Mouse (Mus musculus) liver, adult 2 months (tissue): Measurements from ENCODE around the gene Dlgap5. TPM values are rescaled to one million over a fixed set of nuclear protein-coding genes. Genes with fewer than 3 reads are reported as not detected.

ENCODE experiments used
- DNase-seq: peaks from one replicate; pipeline ENCODE4 v3.0.0-alpha.2; 2011; ENCODE audit warnings: low read depth, low spot score; ENCODE audit errors: extremely low read depth
- H3K27ac ChIP-seq: fragments of 200-500 bp; replicated peaks from 2 replicates; pipeline ENCODE4 v1.5.1; 2012; ENCODE audit warnings: low read depth, mild to moderate bottlenecking, control low read depth, inconsistent platforms, low read length; ENCODE audit not compliant: insufficient read depth
- H3K27me3 ChIP-seq: fragments of 200-500 bp; 2 replicates; pipeline ENCODE4 v1.6.1; 2012; ENCODE audit warnings: mild to moderate bottlenecking, moderate library complexity, low read length, inconsistent platforms; ENCODE audit not compliant: control insufficient read depth, insufficient read depth
- H3K36me3 ChIP-seq: fragments of 200-500 bp; 2 replicates; pipeline ENCODE4 v1.6.1; 2012; ENCODE audit warnings: low read length, inconsistent platforms; ENCODE audit not compliant: control insufficient read depth, insufficient read depth
- H3K4me1 ChIP-seq: fragments of 200-500 bp; 2 replicates; pipeline ENCODE4 v1.6.1; 2011; ENCODE audit warnings: low read length; ENCODE audit not compliant: control insufficient read depth, insufficient read depth
- H3K4me3 ChIP-seq: fragments of 200-500 bp; 2 replicates; pipeline ENCODE4 v1.5.1; 2011; ENCODE audit warnings: low read depth, mild to moderate bottlenecking, control low read depth, low read length, moderate library complexity; ENCODE audit not compliant: insufficient read depth
- H3K79me2 ChIP-seq: fragments of 200-500 bp; 2 replicates; pipeline ENCODE4 v1.6.1; 2012; ENCODE audit warnings: inconsistent platforms, mild to moderate bottlenecking, low read length, moderate library complexity; ENCODE audit not compliant: control insufficient read depth, insufficient read depth
- H3K9ac ChIP-seq: fragments of 200-500 bp; 2 replicates; pipeline ENCODE4 v1.6.1; 2012; ENCODE audit warnings: low read depth, mild to moderate bottlenecking, control low read depth, inconsistent platforms, low read length
- CTCF ChIP-seq: fragments of 200-500 bp; IDR thresholded peaks from 2 replicates; pipeline ENCODE4 v1.5.1; 2011; ENCODE audit warnings: low read depth, low read length, control low read depth
- POLR2A ChIP-seq: fragments of 200-500 bp; IDR thresholded peaks from 2 replicates; pipeline ENCODE4 v1.6.1; 2011; ENCODE audit warnings: low read length, control low read depth; ENCODE audit not compliant: insufficient read depth; ENCODE audit errors: extremely low read depth
- WGBS: fragments of 180-500 bp; shearing (Covaris S2); methylation state at CpG from one replicate; pipeline ENCODE4 v1.1.7; 2018; 5-methylcytosine and 5-hydroxymethylcytosine counted together
- polyA plus RNA-seq: library from polyadenylated mRNA; depleted of rRNA; stranded (reverse); fragments of >200 nt; gene quantifications from 2 replicates; pipeline ENCODE4 v1.2.3, GENCODE M21; 2012
- total RNA-seq: library from RNA; depleted of rRNA; stranded (reverse); fragments of >200 nt; gene quantifications from 2 replicates; pipeline ENCODE4 v1.2.3, GENCODE M21; 2014

Dlgap5 gene
- total and polyA plus RNA-seq, 2 experiments = 0.04 to 0.74 TPM

GRCm38 (mm10) chr14:47373728-47374678, 44.2 kb downstream of the Dlgap5 start:
- Histone ChIP-seq H3K27me3 (peaks cover 9% of the 10 kb centered on the region; the same call in 1 of the 2 replicates), H3K4me3 (peak overlapping the region; percentile 37), H3K27ac (peak overlapping the region; percentile 24; the same call in 1 of the 2 replicates), H3K79me2 (no peaks in the 10 kb centered on the region), H3K4me1 (no peaks in the 10 kb centered on the region), H3K36me3 (no peaks in the 10 kb centered on the region), H3K9ac (peak overlapping the region; percentile 45; the same call in 1 of the 2 replicates)
- WGBS = 17% methylated on average over 49 of the region's 49 CpGs
- DNase-seq = peak; percentile 41
- TF ChIP-seq POLR2A (no peak), CTCF (no peak)

- H3K79me2 ChIP-seq = no peaks in the 10 kb centered on the region
- no peak overlapping the region for H3K4me3 ChIP-seq
- no peaks in the 10 kb centered on the region for H3K36me3 ChIP-seq
- no peak for DNase-seq
- TF ChIP-seq CTCF = no peak
- TF ChIP-seq POLR2A = no peak
- WGBS = 79% methylated on average over 6 of the region's 6 CpGs
- H3K9ac ChIP-seq = no peak overlapping the region
- no peak overlapping the region for H3K27ac ChIP-seq
- peaks cover 9% of the 10 kb centered on the region; the same call in 1 of the 2 replicates for H3K27me3 ChIP-seq
- no peaks in the 10 kb centered on the region for H3K4me1 ChIP-seq
Observed at GRCm38 (mm10) chr14:47371689-47372088, 46.5 kb downstream of the Dlgap5 start.

- Histone ChIP-seq H3K36me3 (no peaks in the 10 kb centered on the region), H3K4me1 (no peaks in the 10 kb centered on the region), H3K4me3 (no peak overlapping the region), H3K79me2 (no peaks in the 10 kb centered on the region), H3K27me3 (peaks cover 9% of the 10 kb centered on the region; the same call in 1 of the 2 replicates), H3K9ac (no peak overlapping the region), H3K27ac (no peak overlapping the region)
- 87% methylated on average over 3 of the region's 3 CpGs for WGBS
- no peak for DNase-seq
- TF ChIP-seq POLR2A = no peak
- no peak for TF ChIP-seq CTCF
Observed at GRCm38 (mm10) chr14:47370790-47371189, 47.4 kb downstream of the Dlgap5 start.

- TF ChIP-seq POLR2A (no peak), CTCF (no peak)
- no peak for DNase-seq
Observed at GRCm38 (mm10) chr14:47369741-47370140, 48.5 kb downstream of the Dlgap5 start.

GRCm38 (mm10) chr14:47367461-47367860, 50.7 kb downstream of the Dlgap5 start, which contains the start of gene Lgals3:
Gene Lgals3 (plus strand): TSS chr14:47367751.
- H3K27me3 ChIP-seq = no peaks in the 10 kb centered on the region
- no peak within 1 kb of the TSS for H3K4me3 ChIP-seq
- TF ChIP-seq CTCF = no peak
- no peak for TF ChIP-seq POLR2A
- 68% methylated on average over 9 of the region's 9 CpGs for WGBS
- H3K36me3 ChIP-seq = no peaks in the 10 kb centered on the region
- no peak within 1 kb of the TSS for H3K27ac ChIP-seq
- no peaks in the 10 kb centered on the region; the same call in 1 of the 2 replicates for H3K4me1 ChIP-seq
- no peak within 1 kb of the TSS for H3K9ac ChIP-seq
- DNase-seq = no peak
- H3K79me2 ChIP-seq = no peaks in the 10 kb centered on the region

More at GRCm38 (mm10) chr14:47369741-47370140, 48.5 kb downstream of the Dlgap5 start:
- H3K36me3 ChIP-seq = no peaks in the 10 kb centered on the region
- H3K27ac ChIP-seq = no peak overlapping the region
- 82% methylated on average over 5 of the region's 5 CpGs for WGBS
- no peaks in the 10 kb centered on the region for H3K79me2 ChIP-seq
- no peak overlapping the region for H3K9ac ChIP-seq
- no peak overlapping the region for H3K4me3 ChIP-seq
- H3K27me3 ChIP-seq = peaks cover 9% of the 10 kb centered on the region; the same call in 1 of the 2 replicates
- no peaks in the 10 kb centered on the region; the same call in 1 of the 2 replicates for H3K4me1 ChIP-seq
